Mouse (Mus musculus): ENCODE data around the gene Minpp1.

GRCm38 (mm10) chr19:32534887-32535286, 49.3 kb downstream of the Minpp1 start:
- no peak for TF ChIP-seq GATA1 (IDR thresholded peaks at IDR 0.05; ENCODE audit: low read length)
- TF ChIP-seq TAL1 (IDR thresholded peaks at IDR 0.05; ENCODE audit: low read length), result no peak

All from erythroblast, embryonic 14.5 days (primary cell).